Mouse (Mus musculus): ENCODE results near the gene Prr15. TPM values are rescaled to one million over a fixed set of nuclear protein-coding genes. Genes with fewer than 3 reads are reported as not detected.
A peak's percentile ranks its signal among the peaks of the same experiment; 100 is the strongest.

The Prr15 gene
- polyA plus RNA-seq, 1 experiment from 2014 or later = 12.3 TPM

DNA sequence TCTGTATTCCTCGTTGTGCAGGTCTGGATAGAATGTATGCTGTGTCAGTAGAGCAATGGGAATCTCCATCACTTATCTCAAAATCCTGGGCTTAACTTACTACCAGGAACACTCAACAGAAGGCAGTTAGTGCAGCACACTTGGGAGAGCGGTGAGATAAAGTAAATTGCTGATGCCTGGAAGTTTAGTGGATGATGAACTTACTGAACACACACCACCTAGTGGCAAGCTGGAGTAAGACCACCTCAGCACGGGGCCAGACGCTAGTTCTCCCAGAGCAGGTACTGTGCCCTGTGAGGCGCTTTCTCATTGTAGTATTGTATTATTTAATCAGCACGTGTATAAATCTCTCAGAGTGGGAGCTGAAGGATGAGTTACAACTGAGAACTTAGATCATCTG lies 42.4 kb downstream of the Prr15 start:
- DNase-seq (ENCODE audit: low spot score) = peak; percentile 86
- WGBS = 9% methylated on average over 6 of the region's 6 CpGs
- no peaks in the 10 kb centered on the region for H3K27me3 ChIP-seq (ENCODE audit: insufficient read depth, low read length)
- H3K27ac ChIP-seq = no peak overlapping the region
- H3K9ac ChIP-seq (ENCODE audit: low read depth, low read length) = no peak overlapping the region
- no peak overlapping the region for H3K4me3 ChIP-seq (replicated peaks; ENCODE audit: low read depth, low read length)
- ATAC-seq (replicated peaks; ENCODE audit: low FRiP score, low read depth) = peak; percentile 26; the same call in 1 of the 2 replicates
- H3K9me3 ChIP-seq (replicated peaks; ENCODE audit: low read length) = no peaks in the 10 kb centered on the region
- H3K36me3 ChIP-seq (ENCODE audit: insufficient read depth, low read length) = no peaks in the 10 kb centered on the region
- TF ChIP-seq CTCF (IDR thresholded peaks at IDR 0.05; ENCODE audit: low read depth) = peak; percentile 89
- H3K4me1 ChIP-seq (replicated peaks; ENCODE audit: insufficient read depth, low read length) = no peaks in the 10 kb centered on the region
- no peak overlapping the region for H3K4me2 ChIP-seq (ENCODE audit: low read length)

DNA sequence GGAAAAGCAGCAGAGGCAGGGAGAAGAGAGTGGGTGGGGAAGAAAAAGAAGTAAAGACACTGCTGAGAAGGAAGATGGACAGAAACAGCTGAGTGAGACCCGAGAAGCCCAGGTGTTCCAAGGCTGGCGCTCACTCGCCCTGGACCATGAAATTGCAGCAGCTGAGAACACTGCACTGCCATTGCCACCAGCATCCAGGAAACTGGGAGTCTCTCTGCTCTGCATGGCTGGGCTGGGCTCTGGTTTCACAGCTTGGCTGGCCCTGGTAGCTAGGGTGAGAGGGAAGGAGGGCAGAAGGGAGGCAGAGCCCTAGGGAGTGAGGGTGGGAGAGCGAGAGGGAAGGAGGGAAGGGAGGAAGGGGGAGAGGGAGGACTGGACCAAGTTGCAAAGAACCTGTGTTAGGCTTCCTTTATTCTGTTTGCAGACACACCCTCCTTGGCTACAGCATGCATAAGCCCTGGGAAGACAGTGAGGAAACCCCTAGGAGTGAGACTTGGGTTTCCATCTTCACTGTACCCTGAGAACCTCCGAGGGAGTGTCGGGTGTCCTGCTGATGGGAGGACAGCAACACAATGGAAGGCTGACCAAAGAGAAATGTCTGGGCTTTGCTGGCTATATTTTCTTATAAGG lies 44.4 kb downstream of the Prr15 start:
- WGBS = 33% methylated on average over 6 of the region's 6 CpGs
- TF ChIP-seq CTCF (IDR thresholded peaks at IDR 0.05; ENCODE audit: low read depth) = no peak
- Histone ChIP-seq H3K9me3 (replicated peaks; ENCODE audit: low read length) (no peaks in the 10 kb centered on the region), H3K36me3 (ENCODE audit: insufficient read depth, low read length) (no peaks in the 10 kb centered on the region), H3K4me2 (ENCODE audit: low read length) (no peak overlapping the region), H3K27me3 (ENCODE audit: insufficient read depth, low read length) (no peaks in the 10 kb centered on the region), H3K9ac (ENCODE audit: low read depth, low read length) (no peak overlapping the region), H3K4me1 (replicated peaks; ENCODE audit: insufficient read depth, low read length) (no peaks in the 10 kb centered on the region), H3K27ac (peak overlapping the region; percentile 25; the same call in 1 of the 2 replicates), H3K4me3 (replicated peaks; ENCODE audit: low read depth, low read length) (no peak overlapping the region)
- DNase-seq (ENCODE audit: low spot score) (peak; percentile 84), ATAC-seq (replicated peaks; ENCODE audit: low FRiP score, low read depth) (peak; percentile 93)

DNA sequence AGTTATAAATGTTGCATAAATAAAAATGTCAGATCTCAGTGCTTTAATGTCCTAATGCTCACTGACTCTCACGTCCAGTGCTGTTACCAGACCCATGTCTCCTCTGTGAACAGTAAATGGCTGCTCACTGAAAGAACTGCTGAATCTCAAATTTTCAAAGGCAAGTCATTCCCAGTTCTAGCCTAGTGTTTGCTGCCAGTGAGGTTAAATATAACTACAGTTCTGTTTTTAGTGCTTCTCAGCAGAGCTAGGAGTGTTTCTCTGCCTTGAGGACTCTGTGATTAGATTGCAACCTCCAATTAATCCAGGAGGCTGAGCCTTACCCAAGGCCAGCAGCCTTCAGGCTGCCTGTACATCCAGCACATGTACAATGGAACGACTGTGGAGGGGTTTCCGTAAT lies 46.2 kb downstream of the Prr15 start:
- no peak for TF ChIP-seq CTCF (IDR thresholded peaks at IDR 0.05; ENCODE audit: low read depth)
- 76% methylated on average over 3 of the region's 3 CpGs for WGBS
- Histone ChIP-seq H3K27ac (no peak overlapping the region), H3K4me2 (ENCODE audit: low read length) (no peak overlapping the region), H3K4me1 (replicated peaks; ENCODE audit: insufficient read depth, low read length) (no peaks in the 10 kb centered on the region), H3K9ac (ENCODE audit: low read depth, low read length) (no peak overlapping the region), H3K9me3 (replicated peaks; ENCODE audit: low read length) (no peaks in the 10 kb centered on the region), H3K27me3 (ENCODE audit: insufficient read depth, low read length) (no peaks in the 10 kb centered on the region), H3K36me3 (ENCODE audit: insufficient read depth, low read length) (no peaks in the 10 kb centered on the region), H3K4me3 (replicated peaks; ENCODE audit: low read depth, low read length) (no peak overlapping the region)
- DNase-seq (ENCODE audit: low spot score) (no peak), ATAC-seq (replicated peaks; ENCODE audit: low FRiP score, low read depth) (no peak)

DNA sequence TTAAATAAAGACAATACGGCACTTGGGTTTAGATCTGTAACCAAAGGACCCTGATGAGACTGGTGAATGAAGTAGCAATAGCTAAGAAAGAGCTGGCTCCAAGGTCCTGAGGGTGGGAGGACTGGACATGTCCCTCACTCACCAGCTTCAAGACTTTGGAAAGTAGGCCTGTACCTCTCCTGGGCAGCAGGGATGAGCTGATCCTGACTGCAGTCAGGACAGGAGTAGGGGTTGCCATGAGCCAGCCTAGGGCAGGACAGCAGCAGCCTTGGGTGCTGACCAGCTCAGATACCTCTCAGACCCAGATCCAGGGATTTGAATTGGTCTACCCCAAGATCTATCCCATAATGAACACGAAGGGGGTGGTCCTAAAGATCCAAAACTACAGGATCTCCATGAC lies 53.7 kb downstream of the Prr15 start:
- H3K27me3 ChIP-seq (ENCODE audit: insufficient read depth, low read length) = no peaks in the 10 kb centered on the region
- no peak overlapping the region for H3K4me2 ChIP-seq (ENCODE audit: low read length)
- TF ChIP-seq CTCF (IDR thresholded peaks at IDR 0.05; ENCODE audit: low read depth) = no peak
- no peaks in the 10 kb centered on the region for H3K36me3 ChIP-seq (ENCODE audit: insufficient read depth, low read length)
- H3K9me3 ChIP-seq (replicated peaks; ENCODE audit: low read length) = no peaks in the 10 kb centered on the region
- 68% methylated on average over 2 of the region's 2 CpGs for WGBS
- ATAC-seq (replicated peaks; ENCODE audit: low FRiP score, low read depth) (no peak), DNase-seq (ENCODE audit: low spot score) (no peak)
- no peaks in the 10 kb centered on the region for H3K4me1 ChIP-seq (replicated peaks; ENCODE audit: insufficient read depth, low read length)
- no peak overlapping the region for H3K9ac ChIP-seq (ENCODE audit: low read depth, low read length)
- no peak overlapping the region for H3K4me3 ChIP-seq (replicated peaks; ENCODE audit: low read depth, low read length)
- no peak overlapping the region for H3K27ac ChIP-seq

Other genes with a start within 250 kb of the Prr15 start
- gene Wipf3, start 103.8 kb downstream of the Prr15 start, polyA plus RNA-seq (2015; fragmentation: Nextera tagmentation; extraction: Ambion mirVana) = 1.4 and 1.7 TPM in 2 replicates
- gene Scrn1, start 240.7 kb downstream of the Prr15 start, polyA plus RNA-seq (2015; fragmentation: Nextera tagmentation; extraction: Ambion mirVana) = 7.0 and 8.2 TPM in 2 replicates